In the genomic region with DNA sequence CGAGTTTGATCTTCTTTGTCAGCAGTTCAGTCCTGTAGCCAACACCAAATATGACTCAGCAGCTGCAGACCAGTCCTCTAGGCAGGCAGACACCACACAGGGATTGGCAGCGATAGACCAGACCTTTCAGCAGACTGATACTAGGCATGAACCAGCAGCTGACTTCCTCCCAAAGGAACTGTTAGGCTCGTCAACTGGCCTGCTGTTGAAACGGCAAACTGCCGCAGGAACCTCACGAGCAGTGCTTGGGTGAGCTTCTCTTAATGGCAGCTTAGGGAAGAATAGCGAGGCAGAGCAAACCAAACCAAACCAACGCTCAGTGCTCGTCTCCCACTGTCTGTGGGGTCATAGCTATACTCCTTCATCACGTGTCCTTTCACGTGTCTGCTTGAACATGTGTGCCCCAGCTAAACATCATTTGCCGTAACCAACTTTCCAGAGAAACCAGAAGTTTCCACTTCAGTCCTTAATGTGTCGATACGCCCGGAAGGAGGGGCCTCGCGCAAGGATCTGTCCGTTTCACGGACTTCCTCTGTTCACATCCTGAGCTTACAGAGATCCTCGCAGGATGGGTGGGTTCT, we compare ENCODE assay signal across 9 mouse cellular contexts. TPM values are rescaled to one million over a fixed set of nuclear protein-coding genes. Genes with fewer than 3 reads are reported as not detected.
DNase-seq lines count a peak whose midpoint lies in the region; ATAC-seq and TF ChIP-seq lines count a peak whose summit lies in the region.
"Had no signal": no experiment of that assay in that cellular context is flagged by ENCODE, and none has a peak within 500 bp of the region (broad histone marks: within the 10 kb centered on the region; RNA-seq: fewer than 3 reads in every experiment).

No protein-coding gene starts in this region.

- H3K27me3 ChIP-seq in intestine, embryonic 16.5 days (replicated peaks; ENCODE audit: control insufficient read depth, insufficient read depth, low read length): no peaks in the 10 kb centered on the region
- H3K27me3 ChIP-seq in intestine, embryonic 15.5 days (replicated peaks): no peaks in the 10 kb centered on the region; the same call in 1 of the 2 replicates
- no peaks in the 10 kb centered on the region for H3K27me3 ChIP-seq in midbrain, embryonic 15.5 days (replicated peaks)

- no peaks in the 10 kb centered on the region for H3K9me3 ChIP-seq in intestine, embryonic 16.5 days (ENCODE audit: control insufficient read depth, low read length)
- H3K9me3 ChIP-seq in intestine, embryonic 15.5 days: no peaks in the 10 kb centered on the region
- no peaks in the 10 kb centered on the region for H3K9me3 ChIP-seq in midbrain, embryonic 15.5 days
- H3K9me3 ChIP-seq: neural tube, embryonic 13.5 days had no signal

- WGBS in intestine, embryonic 16.5 days: 69% methylated on average over 20 of the region's 20 CpGs
- 72% methylated on average over 20 of the region's 20 CpGs for WGBS in intestine, embryonic 15.5 days
- WGBS in bone marrow, adult 2 months: under 1% methylated on average over 20 of the region's 20 CpGs
- WGBS in midbrain, embryonic 15.5 days: 80% methylated on average over 20 of the region's 20 CpGs

- no peak for TF ChIP-seq POLR2A in bone marrow, adult 2 months (IDR thresholded peaks at IDR 0.05; ENCODE audit: borderline replicate concordance, control insufficient read depth, low read depth, low read length)

- no peak overlapping the region for H3K9ac ChIP-seq in intestine, embryonic 16.5 days (ENCODE audit: low read depth, low read length)
- no peak overlapping the region for H3K9ac ChIP-seq in intestine, embryonic 15.5 days
- H3K9ac ChIP-seq in midbrain, embryonic 15.5 days: no peak overlapping the region
- H3K9ac ChIP-seq: neural tube, embryonic 13.5 days had no signal

- ATAC-seq in intestine, embryonic 16.5 days: no peak
- ATAC-seq in intestine, embryonic 15.5 days: no peak
- ATAC-seq in neutrophil, adult 5-6 weeks (ENCODE audit: extremely low read depth, insufficient number of reproducible peaks, low FRiP score, poor library complexity, severe bottlenecking): 0 out of 2 replicates have a peak, but pooled peaks have one; percentile 3
- ATAC-seq in midbrain, embryonic 15.5 days (replicated peaks): no peak

- no peaks in the 10 kb centered on the region for H3K36me3 ChIP-seq in intestine, embryonic 16.5 days (ENCODE audit: control insufficient read depth, insufficient read depth, low read length)
- H3K36me3 ChIP-seq in intestine, embryonic 15.5 days: no peaks in the 10 kb centered on the region
- H3K36me3 ChIP-seq in midbrain, embryonic 15.5 days (replicated peaks): no peaks in the 10 kb centered on the region
- H3K36me3 ChIP-seq: neural tube, embryonic 13.5 days had no signal

- H3K4me2 ChIP-seq in intestine, embryonic 16.5 days (ENCODE audit: low read depth, low read length): no peak overlapping the region
- H3K4me2 ChIP-seq in intestine, embryonic 15.5 days (replicated peaks): no peak overlapping the region
- no peak overlapping the region for H3K4me2 ChIP-seq in midbrain, embryonic 15.5 days
- H3K4me2 ChIP-seq: neural tube, embryonic 13.5 days had no signal

- H3K27ac ChIP-seq in intestine, embryonic 16.5 days (ENCODE audit: low read length): peak overlapping the region; percentile 24; the same call in 1 of the 2 replicates
- H3K27ac ChIP-seq in intestine, embryonic 15.5 days: no peak overlapping the region
- H3K27ac ChIP-seq in bone marrow, adult 2 months (ENCODE audit: control insufficient read depth, insufficient read depth, low read depth, low read length, poor library complexity): peak overlapping the region; percentile 32
- no peak overlapping the region for H3K27ac ChIP-seq in midbrain, embryonic 15.5 days
- H3K27ac ChIP-seq: neural tube, embryonic 13.5 days had no signal

- DNase-seq in heart, postnatal 4 days: peak; percentile 55
- DNase-seq in layer of hippocampus, postnatal 36 days: no peak
- DNase-seq in adrenal gland, adult 2 months: no peak

- TF ChIP-seq CTCF in bone marrow, adult 2 months (IDR thresholded peaks at IDR 0.05; ENCODE audit: control insufficient read depth, insufficient read depth, low read length): no peak

- H3K4me1 ChIP-seq in intestine, embryonic 16.5 days (ENCODE audit: control insufficient read depth, insufficient read depth, low read length): peaks cover 9% of the 10 kb centered on the region
- 0 out of 2 replicates have a peak, but pooled peaks cover 3% of the 10 kb centered on the region for H3K4me1 ChIP-seq in intestine, embryonic 15.5 days (replicated peaks)
- H3K4me1 ChIP-seq in bone marrow, adult 2 months (ENCODE audit: control insufficient read depth, insufficient read depth, low read length): peaks cover 6% of the 10 kb centered on the region; the same call in 1 of the 2 replicates
- peaks cover 10% of the 10 kb centered on the region; the same call in 1 of the 2 replicates for H3K4me1 ChIP-seq in midbrain, embryonic 15.5 days

- H3K4me3 ChIP-seq in intestine, embryonic 16.5 days (ENCODE audit: low read length): no peak overlapping the region
- H3K4me3 ChIP-seq in intestine, embryonic 15.5 days (replicated peaks): no peak overlapping the region
- peak overlapping the region; percentile 12 for H3K4me3 ChIP-seq in bone marrow, adult 2 months (replicated peaks; ENCODE audit: control insufficient read depth, low read depth, low read length)
- no peak overlapping the region for H3K4me3 ChIP-seq in midbrain, embryonic 15.5 days
- H3K4me3 ChIP-seq: neural tube, embryonic 13.5 days had no signal

RNA-seq across cellular contexts. Expression of a gene that starts 14.3 kb away (rescaled TPM):
- 13.9 and 16.5 TPM in 2 replicates for polyA plus RNA-seq in intestine, embryonic 16.5 days (2015; fragmentation: Nextera tagmentation; extraction: Ambion mirVana)
- polyA plus RNA-seq in intestine, embryonic 15.5 days (2015; fragmentation: Nextera tagmentation; extraction: Ambion mirVana): 13.3 TPM in 2 replicates
- polyA plus RNA-seq in bone marrow, adult 2 months (2011; ENCODE audit: insufficient read depth, insufficient read length, low replicate concordance, missing spikeins): 2.6 and 4.7 TPM in 2 replicates
- total RNA-seq in heart, postnatal 4 days (2021): 10 to 100 TPM; 25.7 to 28.3 TPM
- 6.8 and 9.2 TPM in 2 replicates for total RNA-seq in neutrophil, adult 5-6 weeks (2017)
- 10 to 100 TPM; 11.5 to 14.9 TPM for total RNA-seq in layer of hippocampus, postnatal 36 days (2021)
- total RNA-seq in adrenal gland, adult 2 months (2021): 10 to 100 TPM; 20.3 to 36.5 TPM
- 9.6 and 12.0 TPM in 2 replicates for polyA plus RNA-seq in adrenal gland, adult 2 months (2012; rRNA removed)
- polyA plus RNA-seq in midbrain, embryonic 15.5 days (2015; fragmentation: Nextera tagmentation; extraction: Ambion mirVana): 11.5 and 12.6 TPM in 2 replicates

RNA-seq across cellular contexts. Expression of a gene that starts 15.3 kb away (rescaled TPM):
- 14.7 and 19.1 TPM in 2 replicates for polyA plus RNA-seq in intestine, embryonic 16.5 days (2015; fragmentation: Nextera tagmentation; extraction: Ambion mirVana)
- 7.5 and 8.0 TPM in 2 replicates for polyA plus RNA-seq in intestine, embryonic 15.5 days (2015; fragmentation: Nextera tagmentation; extraction: Ambion mirVana)
- 0.52 TPM in 1 of 2 replicates, not detected in the other for polyA plus RNA-seq in bone marrow, adult 2 months (2011; ENCODE audit: insufficient read depth, insufficient read length, low replicate concordance, missing spikeins)
- total RNA-seq in heart, postnatal 4 days (2021): 1 to 10 TPM; 2.2 to 2.6 TPM
- total RNA-seq in neutrophil, adult 5-6 weeks (2017): 0.47 and 0.86 TPM in 2 replicates
- total RNA-seq in layer of hippocampus, postnatal 36 days (2021): not detected
- not detected for total RNA-seq in adrenal gland, adult 2 months (2021)
- 0.12 TPM in 1 of 2 replicates, not detected in the other for polyA plus RNA-seq in adrenal gland, adult 2 months (2012; rRNA removed)
- polyA plus RNA-seq in midbrain, embryonic 15.5 days (2015; fragmentation: Nextera tagmentation; extraction: Ambion mirVana): not detected in 2 replicates
- polyA plus RNA-seq: neural tube, embryonic 13.5 days had no signal

RNA-seq across cellular contexts. Expression of a gene that starts 30.0 kb away (rescaled TPM):
- polyA plus RNA-seq in intestine, embryonic 16.5 days (2015; fragmentation: Nextera tagmentation; extraction: Ambion mirVana): 3.5 and 6.5 TPM in 2 replicates
- polyA plus RNA-seq in intestine, embryonic 15.5 days (2015; fragmentation: Nextera tagmentation; extraction: Ambion mirVana): 1.5 and 1.7 TPM in 2 replicates
- polyA plus RNA-seq in bone marrow, adult 2 months (2011; ENCODE audit: insufficient read depth, insufficient read length, low replicate concordance, missing spikeins): 1.0 TPM in 2 replicates
- not detected for total RNA-seq in heart, postnatal 4 days (2021)
- not detected in 2 replicates for total RNA-seq in neutrophil, adult 5-6 weeks (2017)
- total RNA-seq in layer of hippocampus, postnatal 36 days (2021): not detected
- not detected for total RNA-seq in adrenal gland, adult 2 months (2021)
- 0.03 TPM in 1 of 2 replicates, not detected in the other for polyA plus RNA-seq in adrenal gland, adult 2 months (2012; rRNA removed)
- not detected in 2 replicates for polyA plus RNA-seq in midbrain, embryonic 15.5 days (2015; fragmentation: Nextera tagmentation; extraction: Ambion mirVana)
- polyA plus RNA-seq: neural tube, embryonic 13.5 days had no signal

RNA-seq across cellular contexts. Expression of a gene that starts 47.5 kb away (rescaled TPM):
- polyA plus RNA-seq in intestine, embryonic 16.5 days (2015; fragmentation: Nextera tagmentation; extraction: Ambion mirVana): not detected in 2 replicates
- polyA plus RNA-seq in intestine, embryonic 15.5 days (2015; fragmentation: Nextera tagmentation; extraction: Ambion mirVana): not detected in 2 replicates
- polyA plus RNA-seq in bone marrow, adult 2 months (2011; ENCODE audit: insufficient read depth, insufficient read length, low replicate concordance, missing spikeins): not detected in 2 replicates
- total RNA-seq in heart, postnatal 4 days (2021): not detected
- total RNA-seq in neutrophil, adult 5-6 weeks (2017): 0.47 TPM in 1 of 2 replicates, not detected in the other
- not detected for total RNA-seq in layer of hippocampus, postnatal 36 days (2021)
- not detected for total RNA-seq in adrenal gland, adult 2 months (2021)
- not detected in 2 replicates for polyA plus RNA-seq in adrenal gland, adult 2 months (2012; rRNA removed)
- polyA plus RNA-seq in midbrain, embryonic 15.5 days (2015; fragmentation: Nextera tagmentation; extraction: Ambion mirVana): not detected in 2 replicates
- polyA plus RNA-seq: neural tube, embryonic 13.5 days had no signal

RNA-seq across cellular contexts. Expression of a gene that starts 56.0 kb away (rescaled TPM):
- 0.75 and 0.76 TPM in 2 replicates for polyA plus RNA-seq in intestine, embryonic 16.5 days (2015; fragmentation: Nextera tagmentation; extraction: Ambion mirVana)
- polyA plus RNA-seq in intestine, embryonic 15.5 days (2015; fragmentation: Nextera tagmentation; extraction: Ambion mirVana): 0.21 and 0.33 TPM in 2 replicates
- polyA plus RNA-seq in bone marrow, adult 2 months (2011; ENCODE audit: insufficient read depth, insufficient read length, low replicate concordance, missing spikeins): not detected in 2 replicates
- total RNA-seq in heart, postnatal 4 days (2021): not detected
- not detected in 2 replicates for total RNA-seq in neutrophil, adult 5-6 weeks (2017)
- total RNA-seq in layer of hippocampus, postnatal 36 days (2021): not detected
- total RNA-seq in adrenal gland, adult 2 months (2021): not detected
- polyA plus RNA-seq in adrenal gland, adult 2 months (2012; rRNA removed): not detected in 2 replicates
- not detected in 2 replicates for polyA plus RNA-seq in midbrain, embryonic 15.5 days (2015; fragmentation: Nextera tagmentation; extraction: Ambion mirVana)
- polyA plus RNA-seq: neural tube, embryonic 13.5 days had no signal

Comparison
In these comparisons a context has a peak if more than half of its experiments do, and no peak if none do; other contexts are left out.
1. H3K27ac ChIP-seq: peak in intestine, embryonic 16.5 days (single experiment) and bone marrow, adult 2 months (single experiment); none in intestine, embryonic 15.5 days (single experiment) and midbrain, embryonic 15.5 days (single experiment).